Mouse (Mus musculus): ENCODE data around the gene Cox6b2. TPM values are rescaled to one million over a fixed set of nuclear protein-coding genes. Genes with fewer than 3 reads are reported as not detected.
"Not testable (repeated sequence)": the region's sequence is repeated elsewhere in the genome, so short reads cannot be mapped to it uniquely, and the experiment has no call there.

Cox6b2 gene
- 24.1 and 32.0 TPM in 2 replicates for polyA plus RNA-seq (2015; fragmentation: Nextera tagmentation; extraction: Ambion mirVana)

DNA sequence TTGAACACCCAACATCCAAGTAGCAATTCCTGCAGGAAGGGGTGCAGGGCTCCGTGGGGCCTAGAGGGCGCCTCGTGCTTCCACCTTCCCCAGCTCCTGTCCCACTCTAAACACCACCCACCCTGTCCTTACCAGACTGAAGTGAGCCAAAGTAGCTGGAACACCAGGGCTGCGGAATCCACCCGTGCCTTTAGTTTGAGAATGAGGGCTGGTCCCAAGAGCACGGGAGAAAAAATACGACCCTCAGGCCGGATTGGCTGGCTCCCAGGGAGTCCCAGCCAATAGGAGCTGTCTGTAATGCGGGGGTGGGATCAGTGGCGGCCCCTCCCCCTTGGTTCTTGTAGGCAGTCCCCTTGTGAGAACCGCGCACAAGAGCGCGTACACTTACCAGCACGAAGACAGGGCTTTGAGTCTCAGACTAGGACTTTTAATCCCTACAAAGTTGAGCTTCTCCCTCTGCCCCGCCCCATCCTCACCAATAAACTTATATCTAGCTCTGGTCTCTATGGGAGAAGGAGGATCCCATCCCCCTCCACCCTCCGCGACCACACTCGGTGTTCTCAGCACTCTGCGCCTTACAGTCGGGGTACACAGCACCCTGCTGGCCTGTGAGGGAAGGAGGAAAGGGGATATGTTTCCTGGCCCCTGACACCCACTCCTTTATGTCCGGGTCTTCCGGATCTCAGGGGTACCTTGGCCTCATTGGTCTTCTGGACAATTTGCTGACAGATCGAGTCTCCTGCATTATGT lies at the start of gene Cox6b2:
TSS of gene Cox6b2 (minus strand) at position 274 of the 750 bp plus-strand sequence.
- Histone ChIP-seq H3K9me3 (replicated peaks; ENCODE audit: control insufficient read depth, low read length) (no peaks in the 10 kb centered on the region), H3K4me1 (ENCODE audit: control insufficient read depth, insufficient read depth, low read length) (peaks cover 16% of the 10 kb centered on the region), H3K4me3 (ENCODE audit: low read length) (peak within 1 kb of the TSS; percentile 42), H3K9ac (ENCODE audit: low read length) (peak within 1 kb of the TSS; percentile 46), H3K27ac (ENCODE audit: low read length) (no peak within 1 kb of the TSS), H3K36me3 (ENCODE audit: control insufficient read depth, insufficient read depth) (no peaks in the 10 kb centered on the region), H3K4me2 (ENCODE audit: low read depth, low read length) (peak within 1 kb of the TSS; percentile 62), H3K27me3 (ENCODE audit: control insufficient read depth, insufficient read depth, low read length) (no peaks in the 10 kb centered on the region)
- WGBS: 3% methylated on average over 24 of the region's 24 CpGs
- ATAC-seq (replicated peaks; ENCODE audit: extremely low read depth, insufficient read depth, low FRiP score): peak; percentile 90

DNA sequence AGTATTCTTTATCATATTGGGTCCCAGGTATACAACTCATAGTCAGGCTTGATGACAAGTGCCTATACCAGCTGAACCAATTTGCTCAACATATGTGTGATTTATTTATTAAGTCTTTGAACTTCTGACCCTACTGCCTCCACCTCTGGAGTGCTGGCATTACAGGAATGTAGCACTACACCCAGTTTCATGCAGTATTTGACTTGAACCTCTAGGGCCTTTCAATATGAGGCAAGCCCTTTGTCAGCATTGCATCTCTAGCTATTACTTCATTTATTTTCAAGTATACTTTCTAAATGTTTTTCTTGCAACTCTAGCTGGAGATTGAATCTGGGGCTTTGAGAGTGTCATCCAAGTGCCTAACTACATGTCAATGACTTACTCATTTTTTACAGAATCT lies 49.4 kb upstream of the Cox6b2 start:
- H3K4me2 ChIP-seq (ENCODE audit: low read depth, low read length): no peak overlapping the region
- no peak for ATAC-seq (replicated peaks; ENCODE audit: extremely low read depth, insufficient read depth, low FRiP score)
- no peaks in the 10 kb centered on the region for H3K9me3 ChIP-seq (replicated peaks; ENCODE audit: control insufficient read depth, low read length)
- no peaks in the 10 kb centered on the region for H3K4me1 ChIP-seq (ENCODE audit: control insufficient read depth, insufficient read depth, low read length)
- peaks cover 24% of the 10 kb centered on the region for H3K36me3 ChIP-seq (ENCODE audit: control insufficient read depth, insufficient read depth)
- no peaks in the 10 kb centered on the region for H3K27me3 ChIP-seq (ENCODE audit: control insufficient read depth, insufficient read depth, low read length)
- H3K9ac ChIP-seq (ENCODE audit: low read length): no peak overlapping the region
- H3K4me3 ChIP-seq (ENCODE audit: low read length): no peak overlapping the region
- H3K27ac ChIP-seq (ENCODE audit: low read length): no peak overlapping the region

DNA sequence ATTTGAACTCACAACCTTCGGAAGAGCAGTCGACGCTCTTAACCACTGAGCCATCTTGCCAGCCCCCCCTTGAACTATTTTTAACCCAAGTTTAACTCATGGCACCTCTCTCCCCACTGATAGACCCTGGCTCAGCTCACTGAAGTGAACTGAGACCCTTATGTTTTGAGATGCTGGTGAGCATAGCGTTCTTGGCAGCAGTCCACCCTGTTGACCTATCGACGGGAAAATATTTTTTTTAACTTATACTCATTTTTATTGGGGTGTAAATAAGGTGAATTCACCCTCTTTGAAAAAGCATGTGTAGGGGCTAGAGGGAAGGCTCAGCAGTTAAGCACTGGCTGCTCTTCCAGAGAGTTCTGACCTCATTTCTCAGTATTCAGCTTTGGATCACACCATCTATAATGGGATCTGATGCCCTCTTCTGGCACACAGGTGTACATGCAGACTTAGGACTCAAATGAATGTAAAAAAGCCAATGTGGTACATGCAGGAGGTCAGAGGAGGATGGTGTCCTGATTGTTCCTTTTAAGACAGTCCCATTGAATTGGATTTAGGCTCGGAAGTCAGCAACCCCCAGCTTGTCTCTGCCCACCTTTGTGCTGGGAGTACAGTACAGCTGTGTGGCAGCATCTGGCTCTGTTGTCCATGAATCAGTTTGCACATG lies 43.0 kb upstream of the Cox6b2 start:
- H3K27ac ChIP-seq (ENCODE audit: low read length): 0 out of 2 replicates have a peak overlapping the region, but pooled peaks have one; percentile 21
- no peak overlapping the region for H3K4me2 ChIP-seq (ENCODE audit: low read depth, low read length)
- 67% methylated on average over 7 of the region's 7 CpGs for WGBS
- no peaks in the 10 kb centered on the region for H3K27me3 ChIP-seq (ENCODE audit: control insufficient read depth, insufficient read depth, low read length)
- peaks cover 9% of the 10 kb centered on the region; the same call in 1 of the 2 replicates for H3K4me1 ChIP-seq (ENCODE audit: control insufficient read depth, insufficient read depth, low read length)
- peaks cover 33% of the 10 kb centered on the region for H3K36me3 ChIP-seq (ENCODE audit: control insufficient read depth, insufficient read depth)
- no peaks in the 10 kb centered on the region for H3K9me3 ChIP-seq (replicated peaks; ENCODE audit: control insufficient read depth, low read length)
- no peak overlapping the region for H3K9ac ChIP-seq (ENCODE audit: low read length)
- ATAC-seq (replicated peaks; ENCODE audit: extremely low read depth, insufficient read depth, low FRiP score): no peak
- H3K4me3 ChIP-seq (ENCODE audit: low read length): no peak overlapping the region

DNA sequence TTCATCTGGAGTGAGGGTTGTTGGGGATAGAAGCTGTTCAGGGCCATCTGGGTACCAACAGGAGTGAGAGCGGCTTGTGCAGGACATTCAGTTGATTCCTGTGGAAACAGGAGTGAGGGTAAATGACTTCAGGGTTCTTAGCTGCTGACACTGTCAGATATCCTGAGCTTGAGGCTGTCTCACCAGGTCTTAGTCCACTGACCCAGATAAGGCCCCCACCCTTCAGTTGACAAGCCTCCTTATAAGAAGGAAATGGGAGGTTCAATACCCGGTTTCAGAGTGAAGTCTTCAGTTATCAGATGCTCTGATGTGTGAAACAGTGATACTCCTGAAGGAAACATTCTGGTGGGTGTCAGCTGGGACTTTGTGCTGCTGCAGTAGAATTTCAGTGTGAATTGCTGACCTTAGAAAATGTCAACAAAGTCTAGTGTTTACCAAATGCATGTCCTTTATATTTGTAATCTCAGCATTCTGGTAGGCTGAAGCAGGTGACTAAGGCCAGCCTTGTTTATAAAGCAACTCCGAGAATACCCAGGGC lies 41.8 kb upstream of the Cox6b2 start:
- H3K4me2 ChIP-seq (ENCODE audit: low read depth, low read length): no peak overlapping the region
- no peak overlapping the region for H3K4me3 ChIP-seq (ENCODE audit: low read length)
- H3K27me3 ChIP-seq (ENCODE audit: control insufficient read depth, insufficient read depth, low read length): no peaks in the 10 kb centered on the region
- peaks cover 9% of the 10 kb centered on the region; the same call in 1 of the 2 replicates for H3K4me1 ChIP-seq (ENCODE audit: control insufficient read depth, insufficient read depth, low read length)
- no peak overlapping the region for H3K27ac ChIP-seq (ENCODE audit: low read length)
- H3K9ac ChIP-seq (ENCODE audit: low read length): no peak overlapping the region
- ATAC-seq (replicated peaks; ENCODE audit: extremely low read depth, insufficient read depth, low FRiP score): no peak
- H3K9me3 ChIP-seq (replicated peaks; ENCODE audit: control insufficient read depth, low read length): no peaks in the 10 kb centered on the region
- peaks cover 33% of the 10 kb centered on the region for H3K36me3 ChIP-seq (ENCODE audit: control insufficient read depth, insufficient read depth)
- 68% methylated on average over 3 of the region's 3 CpGs for WGBS

DNA sequence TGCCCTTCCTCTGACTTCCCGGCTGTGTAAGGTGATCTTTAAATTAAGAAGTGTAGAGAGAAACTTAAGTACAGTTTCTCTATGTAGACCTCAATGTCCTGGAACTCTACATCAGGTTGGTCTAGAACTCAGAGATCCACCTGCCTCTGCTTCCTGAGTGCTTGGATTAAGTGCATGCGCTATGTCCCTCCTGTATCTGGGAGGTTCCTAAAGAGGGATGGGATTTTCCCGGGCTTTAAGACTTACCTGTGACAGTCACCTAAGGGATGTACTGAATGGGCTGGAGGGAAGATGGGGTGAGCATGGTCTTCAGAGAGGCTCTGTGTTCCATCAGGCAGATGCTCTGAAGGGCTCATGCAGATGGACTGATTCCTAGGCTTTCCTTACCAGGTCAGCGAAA lies 40.8 kb upstream of the Cox6b2 start:
- Histone ChIP-seq H3K9me3 (replicated peaks; ENCODE audit: control insufficient read depth, low read length) (no peaks in the 10 kb centered on the region), H3K4me1 (ENCODE audit: control insufficient read depth, insufficient read depth, low read length) (peaks cover 12% of the 10 kb centered on the region), H3K27me3 (ENCODE audit: control insufficient read depth, insufficient read depth, low read length) (no peaks in the 10 kb centered on the region), H3K4me2 (ENCODE audit: low read depth, low read length) (peak overlapping the region; percentile 69), H3K27ac (ENCODE audit: low read length) (no peak overlapping the region), H3K9ac (ENCODE audit: low read length) (peak overlapping the region; percentile 99), H3K4me3 (ENCODE audit: low read length) (peak overlapping the region; percentile 97), H3K36me3 (ENCODE audit: control insufficient read depth, insufficient read depth) (peaks cover 33% of the 10 kb centered on the region)
- WGBS: 28% methylated on average over 4 of the region's 4 CpGs
- no peak for ATAC-seq (replicated peaks; ENCODE audit: extremely low read depth, insufficient read depth, low FRiP score)

DNA sequence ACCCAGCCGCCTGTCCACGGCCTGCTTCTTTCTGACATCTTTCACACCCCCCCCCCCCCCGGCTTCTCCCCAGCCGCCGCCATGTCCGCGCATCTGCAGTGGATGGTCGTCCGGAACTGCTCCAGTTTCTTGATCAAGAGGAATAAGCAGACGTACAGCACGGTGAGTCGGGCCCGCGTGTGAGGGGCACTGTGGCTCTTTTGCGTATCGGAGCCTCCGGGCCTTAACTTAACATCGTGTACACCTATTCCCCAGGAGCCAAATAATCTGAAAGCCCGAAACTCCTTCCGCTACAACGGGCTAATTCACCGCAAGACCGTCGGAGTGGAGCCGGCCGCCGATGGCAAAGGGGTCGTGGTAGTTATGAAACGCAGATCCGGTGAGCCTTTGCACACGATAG lies 40.4 kb upstream of the Cox6b2 start:
- peak overlapping the region; percentile 99 for H3K9ac ChIP-seq (ENCODE audit: low read length)
- not testable (repeated sequence) for H3K9me3 ChIP-seq (replicated peaks; ENCODE audit: control insufficient read depth, low read length); H3K27me3 ChIP-seq (ENCODE audit: control insufficient read depth, insufficient read depth, low read length)
- under 1% methylated on average over 31 of the region's 31 CpGs for WGBS
- H3K27ac ChIP-seq (ENCODE audit: low read length): peak overlapping the region; percentile 88
- peak overlapping the region; percentile 97 for H3K4me3 ChIP-seq (ENCODE audit: low read length)
- peak overlapping the region; percentile 69 for H3K4me2 ChIP-seq (ENCODE audit: low read depth, low read length)
- H3K36me3 ChIP-seq (ENCODE audit: control insufficient read depth, insufficient read depth): peaks cover 33% of the 10 kb centered on the region
- H3K4me1 ChIP-seq (ENCODE audit: control insufficient read depth, insufficient read depth, low read length): peaks cover 17% of the 10 kb centered on the region
- peak; percentile 3; the same call in 1 of the 2 replicates for ATAC-seq (replicated peaks; ENCODE audit: extremely low read depth, insufficient read depth, low FRiP score)

DNA sequence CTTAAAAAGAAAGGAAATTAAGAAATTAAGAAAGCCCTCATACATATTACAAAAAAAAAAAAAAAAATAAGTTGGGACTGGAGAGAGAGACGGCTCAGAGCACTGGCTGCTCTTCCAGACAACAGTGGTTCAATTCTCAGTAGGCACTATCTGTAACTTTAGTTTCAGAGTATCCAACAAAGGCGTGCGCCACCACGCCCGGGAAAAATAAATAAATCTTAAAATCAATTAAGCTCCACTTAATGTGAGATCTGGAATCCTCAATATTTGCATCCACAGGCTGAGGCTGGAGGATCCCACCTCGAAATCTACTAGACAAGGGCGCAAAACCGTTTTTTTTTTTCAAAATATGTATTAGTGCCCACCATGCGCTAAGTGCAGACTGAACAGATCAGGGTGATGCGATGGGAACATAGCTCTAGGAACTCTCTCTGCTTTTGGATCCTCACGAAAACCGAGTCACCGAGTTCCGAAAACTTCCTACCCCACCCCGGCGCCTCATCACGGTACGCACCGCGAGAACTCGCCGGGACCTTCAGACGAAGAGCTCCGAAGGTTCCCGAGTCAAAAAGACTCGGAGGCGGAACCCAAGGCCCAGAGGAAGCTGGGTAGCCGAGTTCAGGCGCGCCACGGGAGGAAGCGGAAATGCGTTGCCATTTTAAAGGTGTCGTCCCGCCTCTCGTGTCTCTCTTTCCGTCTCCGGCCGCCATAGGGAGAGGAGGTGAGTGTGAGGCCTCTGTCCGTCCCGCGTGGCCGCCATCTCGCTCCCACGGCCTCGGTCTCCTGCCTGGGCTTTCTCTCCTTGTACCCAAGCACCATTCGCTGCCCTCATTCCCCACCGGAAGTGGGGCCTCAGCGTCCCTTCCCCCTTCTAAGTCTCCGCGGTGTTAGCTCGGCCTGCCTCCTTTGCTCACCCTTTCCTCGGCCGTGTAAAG lies 39.7 kb upstream of the Cox6b2 start, which contains the start of gene Rpl28:
TSS of gene Rpl28 (plus strand) at position 597 of the 935 bp plus-strand sequence.
- peaks cover 18% of the 10 kb centered on the region for H3K4me1 ChIP-seq (ENCODE audit: control insufficient read depth, insufficient read depth, low read length)
- peak within 1 kb of the TSS; percentile 96 for H3K27ac ChIP-seq (ENCODE audit: low read length)
- no peaks in the 10 kb centered on the region for H3K9me3 ChIP-seq (replicated peaks; ENCODE audit: control insufficient read depth, low read length)
- H3K4me3 ChIP-seq (ENCODE audit: low read length): peak within 1 kb of the TSS; percentile 97
- H3K9ac ChIP-seq (ENCODE audit: low read length): peak within 1 kb of the TSS; percentile 99
- H3K4me2 ChIP-seq (ENCODE audit: low read depth, low read length): peak within 1 kb of the TSS; percentile 69
- under 1% methylated on average over 54 of the region's 54 CpGs for WGBS
- ATAC-seq (replicated peaks; ENCODE audit: extremely low read depth, insufficient read depth, low FRiP score): peak; percentile 91
- peaks cover 32% of the 10 kb centered on the region for H3K36me3 ChIP-seq (ENCODE audit: control insufficient read depth, insufficient read depth)
- no peaks in the 10 kb centered on the region for H3K27me3 ChIP-seq (ENCODE audit: control insufficient read depth, insufficient read depth, low read length)

DNA sequence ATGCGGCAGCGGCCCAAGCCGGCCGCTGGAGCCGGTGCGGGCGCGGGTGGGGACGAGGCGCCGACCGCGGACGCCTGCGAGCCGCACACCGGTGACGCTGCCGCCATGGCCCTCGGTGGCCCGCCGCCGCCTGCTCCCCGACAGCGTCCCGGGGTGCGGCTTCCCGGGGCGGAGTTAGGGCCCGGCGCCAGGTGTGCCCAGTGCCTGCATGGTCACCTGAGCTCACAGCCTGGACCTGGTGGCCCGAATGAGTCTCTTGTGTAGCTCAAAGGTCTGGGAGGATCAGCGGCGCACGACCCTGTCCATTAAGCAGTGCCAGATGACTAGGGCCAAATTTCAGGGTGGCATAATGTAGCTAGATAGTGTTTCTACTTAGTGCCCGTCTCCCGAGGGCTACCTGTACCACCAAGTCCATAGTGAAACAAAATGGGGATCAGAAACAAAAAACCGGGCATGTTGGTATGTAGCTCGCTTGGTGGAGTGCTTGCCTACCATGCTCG lies 36.6 kb upstream of the Cox6b2 start, which contains the start of gene Tmem238:
TSS of gene Tmem238 (minus strand) at position 221 of the 500 bp plus-strand sequence.
- Histone ChIP-seq H3K27ac (ENCODE audit: low read length) (peak within 1 kb of the TSS; percentile 62), H3K27me3 (ENCODE audit: control insufficient read depth, insufficient read depth, low read length) (no peaks in the 10 kb centered on the region), H3K4me1 (ENCODE audit: control insufficient read depth, insufficient read depth, low read length) (peaks cover 18% of the 10 kb centered on the region), H3K36me3 (ENCODE audit: control insufficient read depth, insufficient read depth) (peaks cover 5% of the 10 kb centered on the region), H3K9ac (ENCODE audit: low read length) (peak within 1 kb of the TSS; percentile 88), H3K4me3 (ENCODE audit: low read length) (peak within 1 kb of the TSS; percentile 71), H3K9me3 (replicated peaks; ENCODE audit: control insufficient read depth, low read length) (no peaks in the 10 kb centered on the region), H3K4me2 (ENCODE audit: low read depth, low read length) (peak within 1 kb of the TSS; percentile 98)
- ATAC-seq (replicated peaks; ENCODE audit: extremely low read depth, insufficient read depth, low FRiP score): no peak; the same call in 1 of the 2 replicates
- 10% methylated on average over 40 of the region's 40 CpGs for WGBS

Measured in heart, embryonic 16.5 days (tissue).